Mouse (Mus musculus) B cell, adult 2 months (primary cell): ENCODE data around the gene Fbxo3.
"Not testable (repeated sequence)": the region's sequence is repeated elsewhere in the genome, so short reads cannot be mapped to it uniquely, and the experiment has no call there.

ENCODE experiments used
- DNase-seq, 2 experiments: peaks; one replicate each; pipeline ENCODE4 v3.0.0; 2022

Fbxo3 gene

GRCm38 (mm10) chr2:104027458-104028138 lies at the start of gene Fbxo3:
Gene Fbxo3 (plus strand): TSS chr2:104027721.
- DNase-seq = peak; percentile 91

- peak; percentile 89 to 90 for DNase-seq
Observed at GRCm38 (mm10) chr2:103982250-103982649, 45.3 kb upstream of the Fbxo3 start.

GRCm38 (mm10) chr2:103983146-103983545 lies 44.4 kb upstream of the Fbxo3 start:
- no peak for DNase-seq

- not testable (repeated sequence) for DNase-seq
Observed at GRCm38 (mm10) chr2:103987595-103987994, 39.9 kb upstream of the Fbxo3 start.

GRCm38 (mm10) chr2:103989724-103990123 lies 37.8 kb upstream of the Fbxo3 start:
- no peak for DNase-seq

- DNase-seq = no peak
Observed at GRCm38 (mm10) chr2:103991303-103991702, 36.2 kb upstream of the Fbxo3 start.

GRCm38 (mm10) chr2:103992162-103992561 lies 35.4 kb upstream of the Fbxo3 start:
- no peak for DNase-seq

- no peak for DNase-seq
Observed at GRCm38 (mm10) chr2:103992618-103993332, 34.7 kb upstream of the Fbxo3 start.

- peak; percentile 61 to 62 for DNase-seq
Observed at GRCm38 (mm10) chr2:104001076-104001475, 26.4 kb upstream of the Fbxo3 start.

GRCm38 (mm10) chr2:104001861-104002260 lies 25.7 kb upstream of the Fbxo3 start:
- DNase-seq = no peak

GRCm38 (mm10) chr2:104002711-104003413 lies 24.7 kb upstream of the Fbxo3 start:
- DNase-seq = peak; percentile 76 to 77

- DNase-seq = no peak
Observed at GRCm38 (mm10) chr2:104007793-104008519, 19.6 kb upstream of the Fbxo3 start.

- DNase-seq = not testable (repeated sequence)
Observed at GRCm38 (mm10) chr2:104008853-104009252, 18.7 kb upstream of the Fbxo3 start.

GRCm38 (mm10) chr2:104023096-104023495 lies 4.4 kb upstream of the Fbxo3 start:
- DNase-seq = peak in 1 of 2 experiments; percentile 15

- DNase-seq = no peak
Observed at GRCm38 (mm10) chr2:104024656-104025055, 2.9 kb upstream of the Fbxo3 start.

- DNase-seq = peak in 1 of 2 experiments; percentile 12
Observed at GRCm38 (mm10) chr2:104028139-104028723, 710 bp downstream of the Fbxo3 start, which contains the start of gene 4931422A03Rik. Gene 4931422A03Rik (minus strand): TSS chr2:104028361.

- DNase-seq = no peak
Observed at GRCm38 (mm10) chr2:104029074-104029473, 1.6 kb downstream of the Fbxo3 start.

- no peak for DNase-seq
Observed at GRCm38 (mm10) chr2:104030381-104030780, 2.9 kb downstream of the Fbxo3 start.

- DNase-seq = no peak
Observed at GRCm38 (mm10) chr2:104032056-104032455, 4.5 kb downstream of the Fbxo3 start.

- peak; percentile 41 to 43 for DNase-seq
Observed at GRCm38 (mm10) chr2:104034832-104035472, 7.4 kb downstream of the Fbxo3 start.

- DNase-seq = no peak
Observed at GRCm38 (mm10) chr2:104035595-104035994, 8.1 kb downstream of the Fbxo3 start.

GRCm38 (mm10) chr2:104036316-104036715 lies 8.8 kb downstream of the Fbxo3 start:
- no peak for DNase-seq
